13 mouse cellular contexts compared by ENCODE assay signal in genomic region chr3:143001952-143002351, GRCm38 (mm10).
"Had no signal": no experiment of that assay in that cellular context is flagged by ENCODE, and none has a peak within 500 bp of the region (broad histone marks: within the 10 kb centered on the region; RNA-seq: fewer than 3 reads in every experiment).

No protein-coding gene starts in this region.

- H3K27ac ChIP-seq: hindbrain, embryonic 15.5 days; left cerebral cortex, adult 2 months; limb, embryonic 10.5 days; liver, embryonic 13.5 days; macrophage; midbrain, embryonic 12.5 days; neural tube, embryonic 13.5 days had no signal

- H3K9me3 ChIP-seq: hindbrain, embryonic 15.5 days; limb, embryonic 10.5 days; liver, embryonic 13.5 days; midbrain, embryonic 12.5 days; neural tube, embryonic 13.5 days had no signal

- H3K9ac ChIP-seq: hindbrain, embryonic 15.5 days; liver, embryonic 13.5 days; liver, postnatal 0 days; midbrain, embryonic 12.5 days; neural tube, embryonic 13.5 days had no signal

- H3K4me1 ChIP-seq: hindbrain, embryonic 15.5 days; limb, embryonic 10.5 days; liver, embryonic 13.5 days; midbrain, embryonic 12.5 days; neural tube, embryonic 13.5 days had no signal

- H3K4me2 ChIP-seq: hindbrain, embryonic 15.5 days; liver, embryonic 13.5 days; midbrain, embryonic 12.5 days; neural tube, embryonic 13.5 days had no signal

- H3K4me3 ChIP-seq: hindbrain, embryonic 15.5 days; left cerebral cortex, adult 2 months; limb, embryonic 10.5 days; liver, embryonic 13.5 days; midbrain, embryonic 12.5 days; neural tube, embryonic 13.5 days had no signal

- H3K36me3 ChIP-seq: hindbrain, embryonic 15.5 days; limb, embryonic 10.5 days; liver, embryonic 13.5 days; midbrain, embryonic 12.5 days; neural tube, embryonic 13.5 days had no signal

- DNase-seq: liver, embryonic 13.5 days; liver, postnatal 0 days; retina, postnatal 1 day; right cerebral cortex, postnatal 14 days; thymus, postnatal 36 days had no signal

- ATAC-seq: intestine, embryonic 16.5 days; liver, postnatal 0 days; midbrain, embryonic 16.5 days had no signal

- H3K27me3 ChIP-seq: hindbrain, embryonic 15.5 days; liver, embryonic 13.5 days; midbrain, embryonic 12.5 days; neural tube, embryonic 13.5 days had no signal
